Mouse (Mus musculus): ENCODE data around the gene Apba1. TPM values are rescaled to one million over a fixed set of nuclear protein-coding genes. Genes with fewer than 3 reads are reported as not detected.

Apba1 gene
- polyA plus RNA-seq, 1 experiment: 1.9 TPM

- TF ChIP-seq POLR2A (IDR thresholded peaks at IDR 0.05; ENCODE audit: low read depth, low read length) (no peak), CTCF (conservative IDR thresholded peaks at IDR 0.05; ENCODE audit: insufficient read depth, insufficient read length, low read depth, low read length) (no peak)
- Histone ChIP-seq H3K4me3 (ENCODE audit: insufficient read depth, low read depth, low read length) (no peak overlapping the region), H3K4me1 (ENCODE audit: control insufficient read depth, insufficient read depth, low read length) (no peaks in the 10 kb centered on the region), H3K36me3 (ENCODE audit: control insufficient read depth, insufficient read depth, low read length) (no peaks in the 10 kb centered on the region), H3K27me3 (replicated peaks; ENCODE audit: control insufficient read depth, insufficient read depth, low read length) (no peaks in the 10 kb centered on the region), H3K27ac (ENCODE audit: insufficient read depth, low read depth, low read length) (no peak overlapping the region)
- no peak for DNase-seq
- 67% methylated on average over 6 of the region's 6 CpGs for WGBS
Observed at GRCm38 (mm10) chr19:23924057-23924456, 165.4 kb downstream of the Apba1 start.

GRCm38 (mm10) chr19:23924791-23925190 lies 166.1 kb downstream of the Apba1 start:
- WGBS: 77% methylated on average over 9 of the region's 9 CpGs
- TF ChIP-seq CTCF (conservative IDR thresholded peaks at IDR 0.05; ENCODE audit: insufficient read depth, insufficient read length, low read depth, low read length): no peak
- TF ChIP-seq POLR2A (IDR thresholded peaks at IDR 0.05; ENCODE audit: low read depth, low read length): no peak
- Histone ChIP-seq H3K36me3 (ENCODE audit: control insufficient read depth, insufficient read depth, low read length) (no peaks in the 10 kb centered on the region), H3K27ac (ENCODE audit: insufficient read depth, low read depth, low read length) (no peak overlapping the region), H3K27me3 (replicated peaks; ENCODE audit: control insufficient read depth, insufficient read depth, low read length) (no peaks in the 10 kb centered on the region), H3K4me1 (ENCODE audit: control insufficient read depth, insufficient read depth, low read length) (no peaks in the 10 kb centered on the region), H3K4me3 (ENCODE audit: insufficient read depth, low read depth, low read length) (no peak overlapping the region)
- no peak for DNase-seq

GRCm38 (mm10) chr19:23925541-23925940 lies 166.9 kb downstream of the Apba1 start:
- H3K4me1 ChIP-seq (ENCODE audit: control insufficient read depth, insufficient read depth, low read length): no peaks in the 10 kb centered on the region
- DNase-seq: no peak
- no peak overlapping the region for H3K27ac ChIP-seq (ENCODE audit: insufficient read depth, low read depth, low read length)
- 98% methylated on average over 5 of the region's 5 CpGs for WGBS
- H3K4me3 ChIP-seq (ENCODE audit: insufficient read depth, low read depth, low read length): no peak overlapping the region
- H3K36me3 ChIP-seq (ENCODE audit: control insufficient read depth, insufficient read depth, low read length): no peaks in the 10 kb centered on the region
- H3K27me3 ChIP-seq (replicated peaks; ENCODE audit: control insufficient read depth, insufficient read depth, low read length): no peaks in the 10 kb centered on the region
- TF ChIP-seq POLR2A (IDR thresholded peaks at IDR 0.05; ENCODE audit: low read depth, low read length): no peak
- TF ChIP-seq CTCF (conservative IDR thresholded peaks at IDR 0.05; ENCODE audit: insufficient read depth, insufficient read length, low read depth, low read length): no peak

GRCm38 (mm10) chr19:23930826-23931225 lies 172.1 kb downstream of the Apba1 start:
- 77% methylated on average over 5 of the region's 5 CpGs for WGBS
- TF ChIP-seq CTCF (conservative IDR thresholded peaks at IDR 0.05; ENCODE audit: insufficient read depth, insufficient read length, low read depth, low read length): no peak
- TF ChIP-seq POLR2A (IDR thresholded peaks at IDR 0.05; ENCODE audit: low read depth, low read length): no peak
- H3K27me3 ChIP-seq (replicated peaks; ENCODE audit: control insufficient read depth, insufficient read depth, low read length): no peaks in the 10 kb centered on the region
- H3K4me1 ChIP-seq (ENCODE audit: control insufficient read depth, insufficient read depth, low read length): no peaks in the 10 kb centered on the region
- H3K4me3 ChIP-seq (ENCODE audit: insufficient read depth, low read depth, low read length): no peak overlapping the region
- H3K27ac ChIP-seq (ENCODE audit: insufficient read depth, low read depth, low read length): no peak overlapping the region
- H3K36me3 ChIP-seq (ENCODE audit: control insufficient read depth, insufficient read depth, low read length): no peaks in the 10 kb centered on the region
- no peak for DNase-seq

- DNase-seq: no peak
- no peak overlapping the region for H3K27ac ChIP-seq (ENCODE audit: insufficient read depth, low read depth, low read length)
- TF ChIP-seq POLR2A (IDR thresholded peaks at IDR 0.05; ENCODE audit: low read depth, low read length) (no peak), CTCF (conservative IDR thresholded peaks at IDR 0.05; ENCODE audit: insufficient read depth, insufficient read length, low read depth, low read length) (no peak)
- WGBS: 73% methylated on average over 12 of the region's 12 CpGs
- H3K27me3 ChIP-seq (replicated peaks; ENCODE audit: control insufficient read depth, insufficient read depth, low read length): no peaks in the 10 kb centered on the region
- no peaks in the 10 kb centered on the region for H3K4me1 ChIP-seq (ENCODE audit: control insufficient read depth, insufficient read depth, low read length)
- no peaks in the 10 kb centered on the region for H3K36me3 ChIP-seq (ENCODE audit: control insufficient read depth, insufficient read depth, low read length)
- H3K4me3 ChIP-seq (ENCODE audit: insufficient read depth, low read depth, low read length): no peak overlapping the region
Observed at GRCm38 (mm10) chr19:23941422-23941949, 182.8 kb downstream of the Apba1 start.

GRCm38 (mm10) chr19:23942886-23943285 lies 184.2 kb downstream of the Apba1 start:
- TF ChIP-seq POLR2A (IDR thresholded peaks at IDR 0.05; ENCODE audit: low read depth, low read length) (no peak), CTCF (conservative IDR thresholded peaks at IDR 0.05; ENCODE audit: insufficient read depth, insufficient read length, low read depth, low read length) (no peak)
- Histone ChIP-seq H3K27me3 (replicated peaks; ENCODE audit: control insufficient read depth, insufficient read depth, low read length) (no peaks in the 10 kb centered on the region), H3K4me1 (ENCODE audit: control insufficient read depth, insufficient read depth, low read length) (no peaks in the 10 kb centered on the region), H3K36me3 (ENCODE audit: control insufficient read depth, insufficient read depth, low read length) (no peaks in the 10 kb centered on the region), H3K27ac (ENCODE audit: insufficient read depth, low read depth, low read length) (no peak overlapping the region), H3K4me3 (ENCODE audit: insufficient read depth, low read depth, low read length) (no peak overlapping the region)
- 86% methylated on average over 7 of the region's 7 CpGs for WGBS
- DNase-seq: no peak

GRCm38 (mm10) chr19:23946026-23946685 lies 187.5 kb downstream of the Apba1 start:
- no peaks in the 10 kb centered on the region for H3K36me3 ChIP-seq (ENCODE audit: control insufficient read depth, insufficient read depth, low read length)
- no peaks in the 10 kb centered on the region for H3K4me1 ChIP-seq (ENCODE audit: control insufficient read depth, insufficient read depth, low read length)
- no peaks in the 10 kb centered on the region; the same call in 1 of the 2 replicates for H3K27me3 ChIP-seq (replicated peaks; ENCODE audit: control insufficient read depth, insufficient read depth, low read length)
- DNase-seq: no peak
- H3K4me3 ChIP-seq (ENCODE audit: insufficient read depth, low read depth, low read length): no peak overlapping the region
- H3K27ac ChIP-seq (ENCODE audit: insufficient read depth, low read depth, low read length): no peak overlapping the region
- TF ChIP-seq POLR2A (IDR thresholded peaks at IDR 0.05; ENCODE audit: low read depth, low read length): no peak
- no peak for TF ChIP-seq CTCF (conservative IDR thresholded peaks at IDR 0.05; ENCODE audit: insufficient read depth, insufficient read length, low read depth, low read length)
- WGBS: 84% methylated on average over 6 of the region's 6 CpGs

Measured in kidney, adult 2 months (tissue).